Mouse (Mus musculus) kidney, adult 8-10 months (tissue): Measurements from ENCODE around the gene Gm20825.
"Not testable (repeated sequence)": the region's sequence is repeated elsewhere in the genome, so short reads cannot be mapped to it uniquely, and the experiment has no call there.

Experiments
- DNase-seq, 2 experiments: peaks; one replicate each; pipeline ENCODE4 v3.0.0; 2022

The Gm20825 gene

GRCm38 (mm10) chrY:8071407-8071806 lies at the start of gene Gm20825:
Gene Gm20825 (minus strand): TSS chrY:8071507.
- DNase-seq, result not testable (repeated sequence)
